Mouse (Mus musculus): ENCODE results near the gene Rgs6. TPM values are rescaled to one million over a fixed set of nuclear protein-coding genes. Genes with fewer than 3 reads are reported as not detected.

Gene Rgs6
- polyA plus RNA-seq, 1 experiment: 7.8 TPM

DNA sequence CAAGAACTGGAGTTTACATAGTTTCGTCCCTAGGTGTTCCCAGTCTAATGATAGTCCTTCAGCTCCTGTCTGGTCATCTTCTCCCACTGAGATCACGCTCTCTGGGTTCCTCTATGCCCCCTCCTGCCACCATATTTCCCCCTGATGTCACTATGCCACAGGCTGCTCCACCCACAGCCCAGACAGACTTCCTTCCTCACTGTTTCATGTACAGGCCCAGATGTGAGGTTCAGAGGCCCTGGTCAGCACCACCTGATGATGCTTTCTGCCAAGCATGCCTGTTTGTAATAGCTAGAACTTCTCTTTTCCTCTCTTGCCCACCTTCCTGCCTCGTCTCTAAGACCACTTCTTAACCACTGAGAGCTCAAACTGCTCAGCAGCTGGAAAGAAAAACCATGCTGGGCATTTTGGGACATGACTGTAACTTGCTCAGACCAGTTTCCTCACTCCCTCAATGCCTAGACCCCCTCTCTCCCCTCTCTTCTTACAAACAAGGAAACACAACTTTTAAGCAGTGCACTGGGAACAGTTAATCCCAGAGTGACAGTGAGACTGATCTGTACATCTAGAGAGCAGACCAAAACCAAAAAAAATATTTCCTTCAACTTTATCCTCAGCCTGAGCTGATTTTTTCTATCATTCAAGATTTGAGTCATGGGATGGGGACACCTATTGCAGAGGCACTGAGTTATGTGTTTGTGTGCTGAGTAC is 446.9 kb downstream of the Rgs6 start:
- no peak for DNase-seq (ENCODE audit: low spot score)

DNA sequence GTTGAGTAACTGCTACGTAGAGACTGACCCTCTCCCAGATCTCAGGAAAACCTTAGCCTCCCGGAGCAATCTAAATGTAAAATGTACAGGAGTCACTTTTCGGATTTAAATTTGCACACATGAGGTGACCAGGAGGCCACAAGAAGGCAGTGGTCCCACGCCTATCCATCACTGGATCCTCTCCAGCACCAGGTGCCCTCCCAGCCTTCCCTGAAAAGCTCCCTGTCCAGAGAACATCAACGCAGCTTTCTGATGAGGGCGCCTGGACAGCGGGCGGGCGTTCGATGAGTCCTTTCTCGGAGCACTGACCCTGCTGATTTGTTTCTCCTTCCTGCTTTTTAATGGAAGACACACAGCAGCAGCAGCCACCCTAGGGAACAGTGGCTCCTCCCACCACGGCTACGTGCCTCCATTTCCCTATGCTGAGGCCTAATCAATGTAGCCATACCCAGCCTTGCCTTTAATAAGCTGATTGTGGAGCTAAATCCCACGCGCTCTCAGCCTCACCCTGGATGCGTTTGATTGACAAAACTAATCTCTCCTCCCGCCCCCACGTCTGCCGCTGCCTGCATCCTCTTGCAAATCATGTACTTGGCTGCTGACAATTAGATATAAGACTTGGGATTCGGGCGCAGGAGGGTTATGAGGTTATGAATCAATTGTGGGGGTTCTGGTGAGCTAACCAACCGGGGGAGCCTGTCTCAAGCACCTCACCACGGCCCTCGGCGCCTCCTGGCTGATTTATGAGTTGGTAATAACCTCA is 449.9 kb downstream of the Rgs6 start:
- DNase-seq (ENCODE audit: low spot score): no peak

DNA sequence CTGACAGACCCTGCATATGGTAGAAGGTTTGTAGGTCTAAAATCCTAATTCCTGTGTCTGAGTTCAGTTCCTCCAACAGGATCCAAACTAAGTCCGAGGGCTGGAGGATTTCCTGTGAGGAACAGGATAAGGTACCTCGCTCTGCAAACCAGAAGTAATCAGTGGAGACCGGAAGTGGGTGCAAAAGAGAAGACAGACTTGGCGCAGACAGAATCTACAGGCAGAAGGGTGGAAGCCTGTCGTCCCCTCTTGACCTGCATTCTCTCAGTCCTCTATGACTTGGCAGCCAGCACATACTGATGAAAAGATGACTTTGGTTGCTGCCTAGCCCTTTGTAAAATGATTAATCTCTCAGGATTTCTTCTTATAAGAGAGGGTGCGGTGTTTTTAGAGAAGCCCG is 450.7 kb downstream of the Rgs6 start:
- no peak for DNase-seq (ENCODE audit: low spot score)

DNA sequence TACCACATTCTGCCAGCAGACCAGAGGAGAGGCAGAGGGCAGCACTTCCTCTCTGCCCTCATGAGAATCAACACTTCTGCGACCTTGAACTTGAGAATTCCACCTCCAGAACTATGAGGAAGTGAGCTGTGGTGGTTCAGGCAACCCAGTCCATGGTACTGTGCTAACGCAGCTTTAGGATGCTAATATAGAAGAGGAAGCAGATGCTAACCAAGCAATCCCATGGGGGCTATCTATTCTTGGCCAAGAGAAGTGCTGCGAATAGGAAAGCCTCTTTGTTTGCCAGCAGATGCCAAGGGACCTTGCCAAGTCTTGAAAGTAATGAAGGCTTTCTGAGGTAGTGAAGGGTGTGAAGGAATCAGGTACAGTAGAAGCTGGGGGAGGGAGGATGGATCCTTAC is 451.8 kb downstream of the Rgs6 start:
- DNase-seq (ENCODE audit: low spot score): no peak

DNA sequence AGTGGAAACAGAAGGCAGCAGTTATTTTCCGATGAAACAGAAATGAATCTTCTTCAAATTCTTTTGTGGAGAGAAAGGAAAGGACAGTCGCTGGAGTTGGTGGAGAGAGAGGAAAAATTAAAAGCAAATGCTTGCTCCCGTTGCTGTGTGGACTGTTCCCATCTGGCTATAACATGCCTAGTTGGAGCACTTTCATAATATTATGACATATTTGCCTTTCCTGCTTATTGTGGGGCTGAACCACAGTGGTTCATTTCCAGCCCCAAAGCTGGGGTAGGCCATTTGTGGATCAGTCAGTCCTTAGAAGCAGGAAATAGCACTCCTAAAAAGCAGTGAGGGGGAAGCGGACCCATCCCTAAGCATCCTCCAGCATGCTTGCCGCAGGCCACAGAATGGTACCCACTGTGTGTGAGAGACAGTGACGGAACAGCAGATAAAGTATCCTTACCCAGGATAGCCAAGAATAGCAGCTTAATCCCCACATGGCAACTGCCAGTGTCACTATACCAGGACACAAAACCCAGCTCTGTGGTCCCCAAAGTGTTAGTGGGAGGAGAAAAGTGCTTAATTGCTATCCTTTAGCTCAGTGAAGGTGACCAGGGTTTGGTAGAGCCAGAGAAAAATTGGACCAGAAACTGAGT is 456.0 kb downstream of the Rgs6 start:
- no peak for DNase-seq (ENCODE audit: low spot score)

GRCm38 (mm10) chr12:83044621-83044990 is 456.5 kb downstream of the Rgs6 start:
- no peak for DNase-seq (ENCODE audit: low spot score)

DNA sequence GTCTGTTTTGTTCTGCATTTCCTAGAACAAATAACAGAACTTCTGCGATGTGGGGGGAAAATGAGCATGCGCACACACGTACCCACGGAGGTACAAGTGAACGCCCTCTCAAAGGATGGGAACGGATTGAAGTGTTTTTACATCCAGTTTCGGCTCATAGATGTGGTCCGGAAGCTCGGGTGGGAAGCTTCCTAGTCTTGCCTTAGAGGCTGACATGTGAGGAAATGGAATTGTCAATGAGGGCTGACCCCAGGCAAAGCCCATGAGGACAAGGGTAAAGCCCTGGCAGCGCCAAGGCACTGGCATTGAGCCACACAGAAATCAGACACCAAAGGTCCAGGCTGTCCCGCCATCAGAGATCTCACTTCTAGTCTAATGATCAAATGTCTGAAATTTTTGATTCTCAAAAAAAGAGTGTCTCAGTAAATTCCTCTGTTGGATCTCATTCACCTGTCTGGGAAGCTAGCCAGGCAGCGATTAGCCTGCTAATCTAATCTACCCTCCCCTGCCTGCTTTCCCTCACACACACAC is 457.0 kb downstream of the Rgs6 start:
- DNase-seq (ENCODE audit: low spot score): no peak

DNA sequence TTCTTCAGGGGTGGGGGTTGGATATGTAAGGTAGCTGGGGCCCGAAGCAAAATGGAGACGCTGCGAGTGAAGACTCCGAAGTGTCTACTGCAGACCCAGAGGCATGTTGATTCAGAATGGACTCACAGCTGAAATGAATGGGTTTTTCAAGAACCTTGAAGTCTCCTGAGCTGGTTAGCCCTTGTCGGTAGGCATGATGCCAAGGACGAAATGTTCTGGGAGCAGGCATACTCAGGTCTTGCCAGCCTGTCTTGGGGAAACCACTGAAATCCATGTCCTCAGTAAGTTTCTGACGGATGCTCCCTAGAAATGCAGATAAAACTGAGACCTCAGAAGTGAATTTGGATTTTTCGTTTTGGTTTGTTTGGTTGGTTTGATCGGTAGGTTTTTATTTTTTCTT is 458.6 kb downstream of the Rgs6 start:
- DNase-seq (ENCODE audit: low spot score): no peak

DNA sequence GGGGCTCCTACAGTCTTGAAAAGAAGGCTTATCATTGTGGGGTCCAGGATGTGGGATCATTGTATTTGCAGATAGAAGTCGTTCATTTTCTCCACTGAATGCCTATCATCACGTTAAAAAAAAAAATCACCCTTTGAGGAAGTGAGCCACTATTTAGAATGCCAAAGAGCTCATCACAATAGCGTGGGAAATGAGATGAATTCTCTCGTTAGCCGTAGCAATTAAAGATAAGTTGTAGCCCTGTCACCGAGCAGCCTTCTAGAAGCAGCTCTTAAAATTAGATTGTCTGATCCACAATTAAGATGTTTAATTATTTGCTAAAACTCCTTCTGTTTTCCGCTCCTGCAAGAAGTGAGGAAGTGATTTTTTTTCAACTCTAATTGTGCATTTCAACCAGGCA is 459.6 kb downstream of the Rgs6 start:
- DNase-seq (ENCODE audit: low spot score): no peak

GRCm38 (mm10) chr12:83050514-83050913 is 462.4 kb downstream of the Rgs6 start:
- no peak for DNase-seq (ENCODE audit: low spot score)

DNA sequence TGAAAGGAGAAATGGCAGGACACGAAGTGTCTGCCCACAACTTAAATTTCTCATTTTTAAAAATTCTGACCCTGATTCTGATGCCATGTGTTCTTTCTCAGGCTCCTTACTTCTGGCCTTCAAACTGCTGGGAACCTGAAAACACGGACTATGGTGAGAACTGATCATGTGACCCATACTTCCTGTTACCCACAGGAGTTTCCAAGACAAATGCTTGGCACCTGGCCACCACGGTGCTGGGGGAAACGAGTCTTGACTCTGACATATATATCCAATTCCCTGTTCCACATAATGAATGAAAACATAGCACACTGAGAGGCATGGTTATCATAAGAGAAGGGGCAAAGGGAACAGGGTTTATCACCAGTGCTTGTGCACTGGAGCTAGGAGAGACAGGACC is 464.3 kb downstream of the Rgs6 start:
- DNase-seq (ENCODE audit: low spot score): no peak

- DNase-seq (ENCODE audit: low spot score): no peak
Observed at GRCm38 (mm10) chr12:83055690-83056089, 467.6 kb downstream of the Rgs6 start.

- DNase-seq (ENCODE audit: low spot score): no peak
Observed at GRCm38 (mm10) chr12:83066426-83066825, 478.3 kb downstream of the Rgs6 start.

DNA sequence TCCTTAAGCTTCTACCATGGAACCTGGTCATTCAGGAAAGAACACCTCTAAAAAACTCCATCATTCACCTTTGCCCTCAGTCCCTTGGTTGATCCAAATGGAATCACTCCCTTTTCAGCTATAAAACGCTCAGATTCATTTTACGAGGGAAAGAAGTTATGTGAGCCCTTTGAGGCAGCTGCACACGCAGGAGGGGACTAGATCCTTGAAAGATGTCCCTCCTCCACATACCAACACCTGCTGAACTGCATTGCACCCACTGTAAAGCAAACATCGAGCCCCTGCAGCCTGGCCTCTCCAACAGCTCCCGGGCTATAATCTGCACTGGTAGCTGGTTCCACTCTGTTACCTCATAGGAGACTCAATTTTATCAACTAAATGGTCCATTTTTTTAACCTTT is 482.8 kb downstream of the Rgs6 start:
- no peak for DNase-seq (ENCODE audit: low spot score)

DNA sequence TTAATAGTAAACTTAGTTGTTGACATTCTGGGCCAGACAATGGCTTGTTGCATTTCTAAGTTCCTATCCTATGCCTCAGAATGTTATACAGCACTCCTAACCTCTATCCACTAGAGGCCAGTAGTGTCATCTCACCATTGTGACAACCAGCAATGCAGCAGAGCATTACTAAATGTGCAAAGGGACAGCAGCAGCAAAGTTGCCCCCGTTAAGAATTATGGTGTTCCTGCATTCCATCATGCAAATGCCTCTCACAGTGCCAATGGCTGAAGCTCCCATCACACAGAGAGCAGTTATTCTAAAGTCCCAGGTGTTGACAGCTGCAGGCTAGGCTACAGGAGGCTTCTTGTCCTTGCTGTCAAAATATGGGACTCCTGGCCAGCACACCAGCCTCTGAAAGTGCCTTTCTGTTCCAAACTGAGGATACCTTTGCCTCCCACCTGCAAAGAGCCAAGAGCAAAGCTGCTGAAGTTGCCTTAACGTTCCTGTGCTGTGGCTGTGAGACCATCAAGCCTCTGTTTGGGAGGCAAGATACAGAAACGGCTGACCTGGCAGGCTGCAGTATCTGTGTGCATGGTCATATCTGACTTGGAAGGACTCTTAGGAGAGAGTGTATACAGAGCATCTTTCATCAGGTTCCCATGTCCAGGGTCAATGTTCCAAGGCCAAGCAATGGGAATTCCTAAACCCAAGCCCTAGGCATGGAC is 484.2 kb downstream of the Rgs6 start:
- DNase-seq (ENCODE audit: low spot score): no peak

- DNase-seq (ENCODE audit: low spot score): no peak
Observed at GRCm38 (mm10) chr12:83072951-83073878, 485.1 kb downstream of the Rgs6 start.

GRCm38 (mm10) chr12:83073879-83074368 is 485.8 kb downstream of the Rgs6 start:
- no peak for DNase-seq (ENCODE audit: low spot score)

DNA sequence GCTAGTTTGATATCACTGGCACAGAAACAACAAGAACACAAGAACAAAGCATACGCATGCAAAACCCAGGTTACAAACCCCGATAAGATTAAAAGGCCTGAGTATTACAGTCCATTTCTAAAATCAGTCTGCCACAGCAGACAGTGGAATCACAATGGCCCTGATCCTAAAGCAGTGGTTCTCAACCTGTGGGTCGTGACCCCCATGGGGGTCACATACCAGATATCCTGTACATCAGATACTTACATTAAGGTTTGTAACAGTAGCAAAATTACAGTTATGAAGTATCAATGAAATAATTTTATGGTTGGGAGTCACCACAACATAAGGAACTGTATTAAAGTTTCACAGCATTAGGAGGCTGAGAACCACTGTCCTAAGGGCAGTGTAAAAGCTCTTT is 488.1 kb downstream of the Rgs6 start:
- DNase-seq (ENCODE audit: low spot score): no peak

- DNase-seq (ENCODE audit: low spot score): no peak
Observed at GRCm38 (mm10) chr12:83077486-83077885, 489.4 kb downstream of the Rgs6 start.

- no peak for DNase-seq (ENCODE audit: low spot score)
Observed at GRCm38 (mm10) chr12:83083427-83083826, 495.3 kb downstream of the Rgs6 start.

GRCm38 (mm10) chr12:83084614-83085013 is 496.5 kb downstream of the Rgs6 start:
- DNase-seq (ENCODE audit: low spot score): no peak
